Mouse (Mus musculus): ENCODE measurements at regions not wholly inside any gene's neighbourhood (a gene's known extent, or its start where the extent isn't known, plus 50 kb on each side); places are given as distances from the start of the nearest gene placed in this dataset.
A peak's percentile ranks its signal among the peaks of the same experiment; 100 is the strongest.
"Not testable (repeated sequence)": the region's sequence is repeated elsewhere in the genome, so short reads cannot be mapped to it uniquely, and the experiment has no call there.

DNA sequence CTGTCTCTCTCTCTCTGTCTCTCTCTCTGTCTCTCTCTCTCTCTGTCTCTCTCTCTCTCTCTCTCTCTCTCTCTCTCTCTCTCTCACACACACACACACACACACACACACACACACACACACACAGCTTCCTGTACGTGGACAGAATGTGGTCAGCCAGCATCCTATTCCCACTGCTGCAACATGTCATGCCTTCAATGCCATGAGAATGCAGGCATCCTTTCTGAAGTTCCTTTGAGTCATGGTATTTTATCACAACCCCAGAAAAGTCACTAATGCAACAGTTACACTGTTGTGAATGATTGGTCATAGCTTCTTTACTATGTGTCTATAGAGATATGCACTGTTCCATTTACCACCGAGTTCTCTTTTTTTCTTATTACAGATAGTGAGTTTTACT lies 365.8 kb upstream of the Id2 start:
- not testable (repeated sequence) for DNase-seq (ENCODE audit: low read depth, low spot score)

DNA sequence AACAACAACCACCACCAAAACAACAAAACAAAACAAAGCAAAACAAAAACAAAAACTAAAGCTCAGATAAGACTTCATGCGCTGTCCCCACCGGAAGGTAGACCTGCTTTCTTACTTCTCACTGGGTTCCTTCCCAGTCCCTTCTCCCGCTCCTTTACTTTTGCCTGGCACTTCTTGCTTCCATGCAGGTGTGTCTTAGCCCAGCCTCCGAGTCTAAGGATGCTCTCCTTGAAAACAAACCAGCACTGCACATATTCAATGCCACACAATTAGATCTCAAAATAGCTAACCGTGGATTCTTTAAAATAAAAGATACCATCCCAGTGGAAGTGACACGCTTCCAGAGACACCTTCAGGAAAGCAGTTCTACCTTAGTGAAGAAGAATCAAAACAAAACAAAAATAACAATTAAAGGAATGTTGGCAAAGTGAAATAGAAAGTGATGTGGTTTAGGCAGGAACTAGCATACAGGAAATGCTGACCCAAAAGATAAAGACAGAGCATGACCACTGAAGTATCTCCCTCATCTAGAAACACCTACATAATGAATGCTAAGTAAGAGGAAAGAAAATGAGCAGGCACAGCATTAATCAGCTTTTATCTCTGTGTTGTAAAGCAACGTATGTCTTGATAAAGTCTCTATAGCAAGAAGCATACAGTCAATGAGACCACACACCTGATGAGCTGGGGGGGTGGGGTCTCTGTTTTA lies 358.5 kb upstream of the Id2 start:
- DNase-seq (ENCODE audit: low read depth, low spot score), result no peak

GRCm38 (mm10) chr12:25453356-25453755 lies 356.4 kb upstream of the Id2 start:
- DNase-seq (ENCODE audit: low read depth, low spot score), result no peak

- DNase-seq (ENCODE audit: low read depth, low spot score), result no peak
Measured at GRCm38 (mm10) chr12:25451156-25451555, 354.2 kb upstream of the Id2 start.

DNA sequence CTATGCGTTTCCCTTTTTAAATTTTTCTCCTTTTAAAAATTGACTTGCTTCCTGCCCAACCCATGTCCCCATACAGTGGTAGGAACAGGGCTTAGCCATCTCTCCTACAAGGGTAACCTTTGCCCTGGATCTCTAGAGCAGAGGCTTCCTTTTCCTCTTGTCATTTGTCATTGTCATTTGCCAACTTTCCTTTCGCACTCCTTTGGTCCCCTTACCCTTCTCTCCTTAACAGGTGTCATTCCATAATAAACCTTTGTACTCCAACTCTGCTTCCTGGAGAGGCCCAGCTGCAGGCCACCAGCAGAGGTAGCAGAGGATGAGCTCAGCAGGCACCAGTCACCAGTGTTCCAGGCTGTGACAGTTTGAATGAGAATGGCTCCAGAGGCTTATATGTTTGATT lies 347.4 kb upstream of the Id2 start:
- no peak for DNase-seq (ENCODE audit: low read depth, low spot score)

DNA sequence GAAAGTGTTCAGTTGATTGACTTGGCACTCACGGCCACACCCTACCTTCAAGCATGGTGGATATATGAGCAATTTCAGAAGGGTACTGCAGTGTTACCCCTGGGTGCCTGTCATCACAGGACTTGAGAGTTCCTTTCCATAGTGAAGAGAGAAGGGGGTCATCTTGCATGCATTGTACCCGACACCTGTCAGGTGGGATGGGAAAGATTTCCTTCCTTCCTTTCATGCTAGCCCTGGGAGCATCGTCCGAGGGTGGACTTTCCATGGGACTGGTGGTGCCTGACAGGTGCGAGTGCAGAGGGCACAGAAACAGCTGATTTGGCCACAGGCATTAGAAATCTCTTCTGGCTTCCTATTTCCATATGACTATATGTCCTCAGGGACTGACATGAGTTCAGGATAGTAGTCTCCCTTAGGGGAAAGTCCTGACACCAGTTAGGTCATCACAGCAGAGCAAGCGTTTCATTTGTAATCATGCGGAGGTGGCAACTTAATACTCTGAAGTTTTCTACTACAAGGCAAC lies 342.1 kb upstream of the Id2 start:
- no peak for DNase-seq (ENCODE audit: low read depth, low spot score)

DNA sequence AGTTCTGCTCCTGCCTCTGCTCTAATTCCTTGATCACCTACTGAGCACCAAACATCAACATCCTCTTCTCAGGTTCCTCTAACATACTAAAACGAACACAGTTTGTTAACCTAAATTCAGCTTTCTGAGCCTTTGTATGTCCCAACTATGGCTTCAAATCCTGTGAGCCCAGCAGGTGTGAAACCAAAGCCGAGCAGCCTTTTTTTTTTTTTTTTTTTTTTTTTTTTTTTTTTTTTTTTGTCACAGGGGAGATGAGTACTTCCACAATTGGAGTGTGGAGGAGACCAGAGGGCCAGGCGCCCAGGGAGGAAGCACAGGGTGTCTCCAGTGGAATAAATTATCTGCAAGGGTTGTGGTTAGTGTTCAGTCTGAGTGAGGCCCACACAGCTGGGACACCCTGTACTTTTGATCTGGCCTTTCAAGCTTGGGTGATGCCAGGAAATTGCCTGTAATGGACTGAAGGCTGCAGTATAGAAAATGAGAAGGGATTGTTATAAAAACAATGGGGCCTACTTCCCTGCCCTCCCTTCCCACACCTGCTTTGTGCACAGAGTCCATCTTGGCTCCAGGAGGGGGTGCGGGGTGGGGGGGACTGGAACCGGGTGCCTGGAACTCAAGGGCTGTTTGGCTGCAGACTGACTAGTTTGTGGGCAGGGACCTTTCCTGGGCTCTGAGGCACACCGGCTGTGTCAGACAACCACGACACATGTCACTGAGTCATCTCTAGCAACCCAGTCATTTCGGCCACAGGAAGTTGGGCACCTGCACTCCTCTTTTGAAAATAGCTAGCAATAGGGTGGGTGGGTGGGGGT lies 341.5 kb upstream of the Id2 start:
- DNase-seq (ENCODE audit: low read depth, low spot score), result peak; percentile 12

- no peak for DNase-seq (ENCODE audit: low read depth, low spot score)
Measured at GRCm38 (mm10) chr12:25437556-25437955, 340.6 kb upstream of the Id2 start.

- DNase-seq (ENCODE audit: low read depth, low spot score), result no peak
Measured at GRCm38 (mm10) chr12:25436220-25436911, 339.4 kb upstream of the Id2 start.

GRCm38 (mm10) chr12:25432796-25433195 lies 335.9 kb upstream of the Id2 start:
- no peak for DNase-seq (ENCODE audit: low read depth, low spot score)

- no peak for DNase-seq (ENCODE audit: low read depth, low spot score)
Measured at GRCm38 (mm10) chr12:25430911-25431310, 334.0 kb upstream of the Id2 start.

- no peak for DNase-seq (ENCODE audit: low read depth, low spot score)
Measured at GRCm38 (mm10) chr12:25427911-25428642, 331.1 kb upstream of the Id2 start.

DNA sequence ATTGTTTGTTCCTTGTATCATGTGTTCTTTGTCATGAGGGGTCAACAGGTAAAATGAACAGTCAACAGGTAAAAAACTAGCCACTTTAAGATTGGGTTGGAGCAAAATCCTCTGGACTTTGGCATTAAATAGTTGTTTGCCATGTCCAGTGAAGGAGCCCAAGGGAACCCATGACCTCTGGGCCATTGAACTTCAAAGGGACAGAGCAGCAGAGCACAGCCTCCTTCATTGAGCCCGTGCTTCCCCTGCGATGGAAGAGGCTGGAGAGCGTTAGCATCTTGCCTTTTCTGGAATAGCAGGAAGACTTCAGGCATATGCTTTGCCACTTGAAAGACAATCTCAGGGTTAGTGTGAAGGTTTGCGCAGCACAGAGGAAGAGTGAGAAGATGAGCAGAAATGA lies 320.4 kb upstream of the Id2 start:
- no peak for DNase-seq (ENCODE audit: low read depth, low spot score)

DNA sequence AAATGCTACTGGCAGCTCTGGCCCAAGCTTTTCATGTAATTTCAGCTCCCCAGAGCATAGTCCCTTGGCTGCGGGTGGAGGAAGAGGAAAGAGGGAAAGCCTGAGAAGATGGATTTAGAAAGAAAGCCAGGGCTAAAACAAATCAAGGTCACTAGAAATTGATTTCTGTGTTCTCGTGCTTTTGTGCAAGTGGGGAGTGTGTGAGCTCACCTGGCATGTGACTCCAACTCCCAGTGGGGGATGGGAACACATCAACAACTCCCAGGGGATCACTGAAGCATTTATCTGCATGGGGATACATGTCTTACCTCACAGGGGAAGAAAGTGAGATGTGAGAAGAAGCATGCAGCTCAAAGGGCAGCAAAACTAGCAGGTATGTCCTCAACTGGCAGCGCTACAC lies 319.6 kb upstream of the Id2 start:
- no peak for DNase-seq (ENCODE audit: low read depth, low spot score)

DNA sequence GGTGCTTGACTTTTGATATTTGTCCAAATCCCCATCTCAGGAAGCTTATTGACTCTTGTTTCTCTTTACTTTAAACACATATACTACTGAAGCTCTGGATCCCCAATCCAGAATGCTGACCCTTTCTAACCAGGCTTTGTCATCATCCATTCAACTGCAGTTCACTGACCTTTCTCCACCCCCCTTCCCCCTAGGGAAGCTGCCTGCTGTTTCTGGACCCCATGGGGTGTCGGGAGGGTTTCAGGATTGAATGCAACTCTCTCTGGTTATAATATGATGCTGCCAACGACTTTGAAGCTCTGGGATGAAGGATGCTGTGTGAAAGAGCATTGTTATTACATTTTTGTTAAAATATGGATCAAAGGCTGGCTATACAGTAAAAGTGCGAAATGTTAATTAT lies 318.7 kb upstream of the Id2 start:
- DNase-seq (ENCODE audit: low read depth, low spot score), result no peak

- DNase-seq (ENCODE audit: low read depth, low spot score), result peak; percentile 34
Measured at GRCm38 (mm10) chr12:25415232-25415631, 318.3 kb upstream of the Id2 start.

DNA sequence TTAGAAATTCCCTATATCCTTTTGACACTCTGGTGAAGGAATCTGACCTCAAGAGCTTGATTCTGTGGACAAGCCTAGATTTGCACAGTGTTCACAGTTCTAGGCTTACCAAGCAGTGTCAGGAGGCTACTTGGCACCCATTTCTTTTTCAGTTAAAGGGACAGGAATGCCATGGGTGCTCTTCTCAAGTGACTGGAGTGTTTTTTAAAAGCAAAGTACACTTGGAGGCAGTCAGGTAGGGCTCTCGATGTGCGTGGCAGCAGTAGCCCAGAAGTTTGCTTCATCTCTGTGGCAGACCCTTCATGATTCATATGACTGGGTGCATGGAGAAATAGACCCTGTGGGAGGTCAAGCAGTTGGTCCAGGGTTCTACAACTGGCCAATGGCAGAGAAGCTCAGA lies 310.4 kb upstream of the Id2 start:
- DNase-seq (ENCODE audit: low read depth, low spot score), result no peak

DNA sequence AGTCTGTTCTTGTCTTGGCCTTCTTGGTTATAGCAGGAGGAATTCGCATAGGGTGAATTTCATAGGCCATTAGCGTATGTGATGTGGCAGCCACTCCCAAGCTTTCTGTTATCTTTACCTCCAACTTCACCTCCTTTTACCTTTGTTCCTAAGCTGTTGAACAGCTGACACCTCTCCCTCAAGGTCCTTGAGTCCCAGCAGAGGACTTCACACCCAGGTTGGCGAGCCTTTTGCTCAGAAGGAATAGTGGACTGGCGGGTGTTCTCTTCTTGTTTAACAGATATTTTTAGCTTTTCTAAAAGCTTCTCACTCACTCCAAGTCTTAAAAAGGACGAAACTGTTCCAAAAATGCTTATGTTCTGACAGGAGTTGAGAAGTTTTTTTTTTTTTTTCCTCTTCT lies 303.4 kb upstream of the Id2 start:
- DNase-seq (ENCODE audit: low read depth, low spot score), result no peak

DNA sequence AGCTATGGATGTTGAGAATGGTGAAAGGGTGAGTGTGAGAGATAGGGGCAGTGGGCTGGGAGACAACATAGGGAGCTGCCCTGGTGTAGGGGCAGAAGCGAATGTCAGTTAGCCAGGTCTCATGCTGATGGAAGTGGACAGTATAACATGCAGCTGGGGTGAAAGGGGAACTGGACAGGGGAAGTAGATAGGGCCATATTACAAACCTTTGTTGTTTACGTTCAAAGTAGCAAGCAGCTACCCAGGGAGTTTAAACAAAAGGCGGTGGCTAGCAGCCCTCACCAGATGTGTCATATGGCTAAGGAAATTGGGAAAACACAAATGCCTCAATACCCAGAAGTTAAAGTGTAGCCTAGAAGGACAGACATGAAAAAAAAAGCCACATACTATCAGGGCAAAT lies 301.8 kb upstream of the Id2 start:
- DNase-seq (ENCODE audit: low read depth, low spot score), result no peak

GRCm38 (mm10) chr12:25394326-25394725 lies 297.4 kb upstream of the Id2 start:
- no peak for DNase-seq (ENCODE audit: low read depth, low spot score)

DNA sequence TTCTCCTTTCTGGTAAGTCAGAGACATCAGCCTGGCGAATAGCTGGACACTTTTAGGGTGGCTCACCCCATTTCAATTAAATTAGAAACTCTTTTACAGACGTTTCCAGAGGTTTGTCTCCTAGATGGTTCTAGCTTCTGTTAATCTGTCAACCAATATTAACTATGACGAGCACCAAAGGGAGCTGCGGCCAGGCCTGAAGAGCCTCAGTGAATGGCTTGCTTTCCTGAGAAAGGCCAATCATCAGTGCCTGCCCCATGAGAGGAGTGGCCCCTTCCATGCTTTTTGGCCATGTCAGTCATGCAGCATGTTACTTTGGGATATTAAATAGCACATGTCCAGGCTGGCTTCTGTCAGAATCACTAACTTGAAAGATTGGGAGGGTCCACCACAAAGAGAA lies 296.6 kb upstream of the Id2 start:
- DNase-seq (ENCODE audit: low read depth, low spot score), result no peak

- no peak for DNase-seq (ENCODE audit: low read depth, low spot score)
Measured at GRCm38 (mm10) chr12:25389202-25389601, 292.3 kb upstream of the Id2 start.

Measured in ZHBTc4 (cell line).